Mouse (Mus musculus) T-helper 17 cell (primary cell): ENCODE data around the gene C77080.

ENCODE experiments used
- in situ Hi-C, 2 experiments: fragments of 300-600 bp; cut with MboI, MseI; formaldehyde crosslinking; loops; 1 replicate in 1 of 2; 2 replicates in 1 of 2; pipeline ENCODE4 v1.15.1; 2025; ENCODE audit warnings: high pct_unique_total_duplicates in 2 of 2

Gene C77080

GRCm38 (mm10) chr4:129242327-129242726 lies 18.9 kb downstream of the C77080 start:
- in situ Hi-C loops = no loop called here

GRCm38 (mm10) chr4:129241898-129242297 lies 19.3 kb downstream of the C77080 start:
- in situ Hi-C loops = no loop called here

GRCm38 (mm10) chr4:129239075-129239474 lies 22.1 kb downstream of the C77080 start:
- in situ Hi-C loops = no loop called here

GRCm38 (mm10) chr4:129238579-129239016 lies 22.6 kb downstream of the C77080 start:
- in situ Hi-C loops = no loop called here

GRCm38 (mm10) chr4:129237843-129238441 lies 23.3 kb downstream of the C77080 start:
- in situ Hi-C loops = no loop called here

GRCm38 (mm10) chr4:129236236-129236813 lies 24.9 kb downstream of the C77080 start:
- in situ Hi-C loops = no loop called here

- in situ Hi-C loops = no loop called here
Observed at GRCm38 (mm10) chr4:129235147-129235546, 26.1 kb downstream of the C77080 start.

GRCm38 (mm10) chr4:129234488-129234887 lies 26.7 kb downstream of the C77080 start:
- in situ Hi-C loops = no loop called here

GRCm38 (mm10) chr4:129232561-129233360 lies 28.4 kb downstream of the C77080 start:
- in situ Hi-C loops = no loop called here

- in situ Hi-C loops = no loop called here
Observed at GRCm38 (mm10) chr4:129231594-129232450, 29.4 kb downstream of the C77080 start.

- in situ Hi-C loops = no loop called here
Observed at GRCm38 (mm10) chr4:129230926-129231325, 30.3 kb downstream of the C77080 start.

GRCm38 (mm10) chr4:129227985-129228381 lies 33.2 kb downstream of the C77080 start:
- in situ Hi-C loops = no loop called here

- in situ Hi-C loops = no loop called here
Observed at GRCm38 (mm10) chr4:129227170-129227984, 33.8 kb downstream of the C77080 start.

GRCm38 (mm10) chr4:129226441-129226963 lies 34.7 kb downstream of the C77080 start:
- in situ Hi-C loops = no loop called here

- in situ Hi-C loops = no loop called here
Observed at GRCm38 (mm10) chr4:129225315-129225714, 35.9 kb downstream of the C77080 start.

GRCm38 (mm10) chr4:129223421-129224281 lies 37.6 kb downstream of the C77080 start:
- in situ Hi-C loops = no loop called here

GRCm38 (mm10) chr4:129222019-129222925 lies 38.9 kb downstream of the C77080 start:
- in situ Hi-C loops = no loop called here
